Mouse (Mus musculus): ENCODE data around the gene Mical2. TPM values are rescaled to one million over a fixed set of nuclear protein-coding genes. Genes with fewer than 3 reads are reported as not detected.

Mical2 gene
- 3.9 and 6.2 TPM in 2 replicates for polyA plus RNA-seq (2015; fragmentation: Nextera tagmentation; extraction: Ambion mirVana)

GRCm38 (mm10) chr7:112225615-112226262 lies at the start of gene Mical2:
Mical2 (plus strand) TSS chr7:112225856.
- no peak within 1 kb of the TSS for H3K27ac ChIP-seq (replicated peaks)
- peaks cover 26% of the 10 kb centered on the region for H3K4me1 ChIP-seq
- peak; percentile 98 for ATAC-seq (ENCODE audit: low FRiP score)
- peaks cover 34% of the 10 kb centered on the region for H3K27me3 ChIP-seq (replicated peaks)
- peak within 1 kb of the TSS; percentile 68 for H3K4me3 ChIP-seq (replicated peaks)
- H3K36me3 ChIP-seq: no peaks in the 10 kb centered on the region
- H3K4me2 ChIP-seq: peak within 1 kb of the TSS; percentile 99
- no peaks in the 10 kb centered on the region for H3K9me3 ChIP-seq (replicated peaks)
- peak within 1 kb of the TSS; percentile 68 for H3K9ac ChIP-seq (replicated peaks)
- under 1% methylated on average over 53 of the region's 53 CpGs for WGBS

DNA sequence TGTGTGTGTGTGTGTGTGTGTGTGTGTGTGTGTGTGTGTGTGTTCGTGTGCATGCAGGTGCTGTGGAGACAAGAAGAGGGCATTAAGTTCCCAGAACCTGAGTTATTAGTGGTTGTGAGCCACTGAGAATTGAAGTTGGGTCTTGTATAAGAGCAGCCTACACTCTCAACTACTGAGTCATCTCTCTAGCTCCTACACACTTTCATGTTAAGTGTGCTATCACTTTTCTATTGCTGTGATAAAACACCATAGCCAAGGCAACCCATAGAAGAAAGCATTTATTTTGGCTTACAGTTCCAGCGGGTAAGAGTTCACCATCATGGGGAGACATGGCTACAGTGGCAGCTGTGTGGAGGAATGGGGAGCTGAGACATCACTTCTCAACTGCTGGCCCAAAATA lies 49.0 kb upstream of the Mical2 start:
- ATAC-seq (ENCODE audit: low FRiP score): no peak

DNA sequence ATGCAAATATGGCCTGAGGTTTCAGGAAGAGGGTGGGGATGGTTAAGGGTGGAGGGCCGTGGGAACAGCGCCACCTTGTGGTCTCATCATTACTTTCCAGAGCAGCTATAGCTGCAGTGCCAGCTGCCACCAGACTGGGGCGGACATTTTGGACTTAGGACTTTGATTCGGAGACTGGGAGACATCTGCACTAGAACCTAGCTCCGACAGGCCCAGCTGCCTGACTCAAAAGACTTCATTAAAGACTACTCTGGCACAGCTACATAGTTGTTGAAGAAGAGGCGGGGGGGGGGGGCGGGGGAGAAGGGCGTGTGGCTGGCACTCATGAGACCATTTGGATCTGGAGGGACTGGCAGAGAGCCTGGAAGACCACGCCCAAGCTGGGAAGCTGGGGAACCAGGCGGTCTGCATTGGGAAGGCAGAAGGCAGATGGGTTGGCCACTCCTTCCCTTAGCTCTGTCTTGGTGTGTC lies 45.4 kb upstream of the Mical2 start:
- no peaks in the 10 kb centered on the region for H3K9me3 ChIP-seq (replicated peaks)
- no peaks in the 10 kb centered on the region for H3K36me3 ChIP-seq
- H3K9ac ChIP-seq (replicated peaks): no peak overlapping the region
- H3K27ac ChIP-seq (replicated peaks): no peak overlapping the region
- H3K4me1 ChIP-seq: peaks cover 16% of the 10 kb centered on the region
- ATAC-seq (ENCODE audit: low FRiP score): peak; percentile 74
- H3K4me2 ChIP-seq: peak overlapping the region; percentile 11; the same call in 1 of the 2 replicates
- no peak overlapping the region for H3K4me3 ChIP-seq (replicated peaks)
- H3K27me3 ChIP-seq (replicated peaks): no peaks in the 10 kb centered on the region
- WGBS: 10% methylated on average over 8 of the region's 10 CpGs

More for the DNA sequence above, 49.0 kb upstream of the Mical2 start:
- Histone ChIP-seq H3K4me2 (no peak overlapping the region), H3K4me1 (peaks cover 9% of the 10 kb centered on the region; the same call in 1 of the 2 replicates), H3K36me3 (no peaks in the 10 kb centered on the region), H3K9me3 (replicated peaks) (no peaks in the 10 kb centered on the region), H3K27ac (replicated peaks) (no peak overlapping the region), H3K27me3 (replicated peaks) (no peaks in the 10 kb centered on the region), H3K9ac (replicated peaks) (no peak overlapping the region), H3K4me3 (replicated peaks) (no peak overlapping the region)
- 97% methylated on average over 2 of the region's 2 CpGs for WGBS

DNA sequence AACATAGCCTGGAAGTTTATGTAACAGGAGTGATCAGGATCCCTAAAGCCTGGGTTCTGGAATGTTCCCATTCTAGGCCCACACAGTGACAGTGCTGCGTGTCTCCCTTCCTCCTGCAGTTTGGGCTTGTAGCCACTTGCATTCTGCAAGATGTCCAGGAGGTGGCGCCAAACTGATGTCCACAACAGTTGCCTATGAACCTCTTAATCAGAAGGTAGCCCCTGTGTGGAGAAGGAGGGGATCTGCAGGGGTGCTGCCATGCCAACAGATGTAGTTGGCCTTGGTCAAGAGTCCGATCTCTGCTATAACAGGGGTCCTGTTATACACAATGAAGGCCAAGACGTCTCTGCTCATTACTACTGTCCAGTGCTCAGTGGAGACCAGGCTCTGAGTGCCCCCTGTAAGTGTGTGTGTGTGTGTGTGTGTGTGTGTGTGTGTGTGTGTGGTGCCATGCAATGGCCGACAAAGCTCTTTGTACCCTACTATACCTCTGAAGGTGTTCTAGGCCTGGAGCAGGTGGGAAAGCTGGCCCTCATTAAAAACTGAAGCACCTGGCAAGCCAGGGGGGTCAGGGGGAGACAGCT lies 42.3 kb upstream of the Mical2 start:
- no peak overlapping the region for H3K4me2 ChIP-seq
- peaks cover 16% of the 10 kb centered on the region for H3K4me1 ChIP-seq
- no peak overlapping the region for H3K27ac ChIP-seq (replicated peaks)
- no peak overlapping the region for H3K4me3 ChIP-seq (replicated peaks)
- H3K9me3 ChIP-seq (replicated peaks): no peaks in the 10 kb centered on the region
- H3K36me3 ChIP-seq: no peaks in the 10 kb centered on the region
- no peak overlapping the region for H3K9ac ChIP-seq (replicated peaks)
- 40% methylated on average over 5 of the region's 5 CpGs for WGBS
- peak; percentile 40; the same call in 1 of the 2 replicates for ATAC-seq (ENCODE audit: low FRiP score)
- H3K27me3 ChIP-seq (replicated peaks): no peaks in the 10 kb centered on the region

- Histone ChIP-seq H3K27me3 (replicated peaks) (no peaks in the 10 kb centered on the region), H3K36me3 (no peaks in the 10 kb centered on the region), H3K9ac (replicated peaks) (no peak overlapping the region), H3K27ac (replicated peaks) (no peak overlapping the region), H3K4me1 (peaks cover 16% of the 10 kb centered on the region), H3K4me2 (no peak overlapping the region), H3K9me3 (replicated peaks) (no peaks in the 10 kb centered on the region), H3K4me3 (replicated peaks) (no peak overlapping the region)
- ATAC-seq (ENCODE audit: low FRiP score): no peak
- 83% methylated on average over 6 of the region's 6 CpGs for WGBS
These were observed 41.0 kb upstream of the Mical2 start for GRCm38 (mm10) chr7:112184519-112185225.

DNA sequence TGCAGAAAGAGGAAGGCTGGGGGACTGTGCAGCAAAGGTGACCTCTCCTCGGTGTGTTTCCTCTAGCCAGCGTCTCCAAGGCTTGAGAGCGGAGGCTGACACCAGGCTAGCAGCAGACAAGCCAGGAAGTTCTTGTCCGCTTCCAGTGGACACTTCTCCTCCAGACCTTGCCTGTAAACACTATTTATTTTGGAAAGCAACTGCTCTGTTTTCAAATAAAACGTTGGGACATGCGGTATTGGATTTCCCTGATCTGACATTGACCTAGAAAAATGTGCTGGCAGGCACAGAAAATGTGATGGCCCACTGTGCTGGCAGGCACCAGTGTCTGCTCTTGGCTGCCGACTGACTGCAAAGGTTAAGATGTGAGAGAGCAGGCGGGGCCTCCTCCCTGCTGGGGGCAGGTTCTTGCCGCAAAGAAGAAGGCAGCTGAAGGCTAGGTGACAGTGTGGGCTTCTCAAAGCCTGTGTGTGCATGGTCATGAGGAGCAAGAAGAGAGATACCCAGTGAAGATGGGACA lies 40.4 kb upstream of the Mical2 start:
- Histone ChIP-seq H3K27me3 (replicated peaks) (no peaks in the 10 kb centered on the region), H3K9ac (replicated peaks) (no peak overlapping the region), H3K27ac (replicated peaks) (no peak overlapping the region), H3K36me3 (no peaks in the 10 kb centered on the region), H3K4me2 (no peak overlapping the region), H3K9me3 (replicated peaks) (no peaks in the 10 kb centered on the region), H3K4me3 (replicated peaks) (no peak overlapping the region), H3K4me1 (peaks cover 10% of the 10 kb centered on the region)
- WGBS: 72% methylated on average over 9 of the region's 9 CpGs
- no peak for ATAC-seq (ENCODE audit: low FRiP score)

DNA sequence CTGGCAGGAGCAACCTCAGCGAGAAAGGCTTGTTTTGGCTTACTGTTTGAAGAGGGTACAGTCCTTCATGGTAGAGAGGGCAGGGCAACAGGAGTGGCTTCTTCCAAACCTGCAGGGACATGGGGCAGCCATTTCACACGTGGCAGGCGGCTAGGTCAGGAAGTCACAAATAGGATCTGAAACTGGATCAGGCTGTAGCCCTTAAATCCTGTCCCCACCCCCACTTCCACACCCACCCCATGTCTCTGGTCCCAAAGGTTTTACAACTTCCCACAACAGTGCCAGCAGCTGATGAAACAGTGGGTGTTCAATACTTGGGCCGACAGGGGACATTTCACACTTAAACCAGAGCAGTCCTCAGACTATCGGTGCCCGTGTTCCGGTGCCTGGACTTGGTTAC lies 38.8 kb upstream of the Mical2 start:
- peaks cover 7% of the 10 kb centered on the region for H3K4me1 ChIP-seq
- H3K4me3 ChIP-seq (replicated peaks): no peak overlapping the region
- H3K4me2 ChIP-seq: no peak overlapping the region
- no peaks in the 10 kb centered on the region for H3K27me3 ChIP-seq (replicated peaks)
- no peaks in the 10 kb centered on the region for H3K36me3 ChIP-seq
- no peak overlapping the region for H3K9ac ChIP-seq (replicated peaks)
- H3K27ac ChIP-seq (replicated peaks): no peak overlapping the region
- no peak for ATAC-seq (ENCODE audit: low FRiP score)
- WGBS: 87% methylated on average over 7 of the region's 7 CpGs
- H3K9me3 ChIP-seq (replicated peaks): no peaks in the 10 kb centered on the region

GRCm38 (mm10) chr7:112187536-112188459 lies 37.9 kb upstream of the Mical2 start:
- no peaks in the 10 kb centered on the region for H3K27me3 ChIP-seq (replicated peaks)
- no peak overlapping the region for H3K4me3 ChIP-seq (replicated peaks)
- H3K9ac ChIP-seq (replicated peaks): no peak overlapping the region
- no peaks in the 10 kb centered on the region for H3K9me3 ChIP-seq (replicated peaks)
- ATAC-seq (ENCODE audit: low FRiP score): no peak
- 64% methylated on average over 13 of the region's 13 CpGs for WGBS
- no peak overlapping the region for H3K4me2 ChIP-seq
- peaks cover 7% of the 10 kb centered on the region for H3K4me1 ChIP-seq
- H3K36me3 ChIP-seq: no peaks in the 10 kb centered on the region
- no peak overlapping the region for H3K27ac ChIP-seq (replicated peaks)

DNA sequence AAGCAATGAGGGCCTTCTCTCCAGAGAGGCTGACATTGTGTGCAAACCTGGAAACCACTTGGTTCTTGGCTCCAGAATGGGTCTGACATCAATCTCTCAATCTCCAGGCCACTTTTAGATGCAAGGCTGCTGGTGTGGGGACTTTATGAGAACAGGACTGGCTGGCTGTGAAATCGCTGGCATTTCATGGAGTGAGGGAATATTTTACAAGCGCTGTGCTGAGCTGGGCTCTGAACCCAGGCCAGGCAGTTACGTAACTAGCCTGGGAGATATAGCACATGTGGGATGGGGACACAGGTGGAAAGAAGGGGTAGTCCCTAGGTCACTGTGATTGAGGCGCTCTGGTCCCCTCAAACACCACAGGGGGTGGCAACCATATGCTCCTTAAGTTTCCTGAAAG lies 33.4 kb upstream of the Mical2 start:
- H3K9ac ChIP-seq (replicated peaks): no peak overlapping the region
- no peak overlapping the region for H3K27ac ChIP-seq (replicated peaks)
- H3K4me1 ChIP-seq: no peaks in the 10 kb centered on the region
- no peak for ATAC-seq (ENCODE audit: low FRiP score)
- H3K27me3 ChIP-seq (replicated peaks): no peaks in the 10 kb centered on the region
- H3K36me3 ChIP-seq: no peaks in the 10 kb centered on the region
- H3K9me3 ChIP-seq (replicated peaks): no peaks in the 10 kb centered on the region
- H3K4me3 ChIP-seq (replicated peaks): no peak overlapping the region
- no peak overlapping the region for H3K4me2 ChIP-seq
- WGBS: 63% methylated on average over 4 of the region's 4 CpGs

DNA sequence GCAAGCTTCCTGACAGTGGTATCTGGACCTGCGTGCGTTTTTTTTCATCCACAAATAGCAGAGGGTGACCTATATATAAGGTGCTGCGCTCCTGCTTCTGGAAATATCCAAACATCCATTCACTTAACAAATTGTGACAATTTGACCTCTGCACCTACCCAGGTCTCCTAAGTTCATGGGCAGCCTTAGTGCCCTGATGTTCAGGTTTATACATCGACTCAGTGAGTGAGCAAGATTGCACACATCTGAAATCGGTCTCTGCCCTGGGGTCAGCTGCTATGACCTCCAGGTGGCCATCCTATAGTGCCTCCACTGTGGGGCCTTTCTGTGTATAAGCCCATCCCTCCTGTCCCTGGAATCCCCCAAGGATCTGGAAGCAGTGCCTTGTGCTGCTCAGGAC lies 32.9 kb upstream of the Mical2 start:
- ATAC-seq (ENCODE audit: low FRiP score): no peak
- Histone ChIP-seq H3K27ac (replicated peaks) (no peak overlapping the region), H3K9me3 (replicated peaks) (no peaks in the 10 kb centered on the region), H3K27me3 (replicated peaks) (no peaks in the 10 kb centered on the region), H3K4me1 (no peaks in the 10 kb centered on the region), H3K9ac (replicated peaks) (no peak overlapping the region), H3K4me3 (replicated peaks) (no peak overlapping the region), H3K36me3 (no peaks in the 10 kb centered on the region), H3K4me2 (no peak overlapping the region)
- 91% methylated on average over 5 of the region's 5 CpGs for WGBS

DNA sequence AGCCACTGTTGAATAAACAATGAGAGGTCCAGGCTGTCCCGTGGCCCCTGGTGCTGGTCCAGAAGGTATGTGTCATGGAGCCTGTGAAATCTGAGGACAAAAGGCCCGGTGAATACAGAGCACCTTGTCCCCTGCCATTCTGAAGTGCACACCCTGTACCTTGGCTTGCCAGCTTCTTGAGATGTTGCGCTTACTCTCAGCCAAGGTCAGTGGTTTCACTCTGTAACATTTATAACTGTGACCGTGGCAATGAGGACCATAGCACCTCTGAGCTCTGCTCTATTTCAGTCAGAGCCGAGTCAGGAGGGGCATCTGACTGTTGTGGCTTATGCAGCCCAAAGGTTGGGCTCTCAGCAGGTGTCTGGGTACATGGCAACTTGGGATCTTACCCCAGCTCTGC lies 31.4 kb upstream of the Mical2 start:
- Histone ChIP-seq H3K4me1 (no peaks in the 10 kb centered on the region), H3K4me3 (replicated peaks) (no peak overlapping the region), H3K36me3 (no peaks in the 10 kb centered on the region), H3K9ac (replicated peaks) (no peak overlapping the region), H3K27me3 (replicated peaks) (no peaks in the 10 kb centered on the region), H3K27ac (replicated peaks) (no peak overlapping the region), H3K9me3 (replicated peaks) (no peaks in the 10 kb centered on the region), H3K4me2 (no peak overlapping the region)
- ATAC-seq (ENCODE audit: low FRiP score): no peak
- WGBS: 86% methylated on average over 5 of the region's 5 CpGs

Measured in neural tube, embryonic 15.5 days (tissue).